Mouse (Mus musculus) liver, postnatal 0 days (tissue): ENCODE data around the gene Olfr373. TPM values are rescaled to one million over a fixed set of nuclear protein-coding genes. Genes with fewer than 3 reads are reported as not detected.

Source experiments
- ATAC-seq: fragments of 200-750 bp; cut with Nextera tagmentation; 2 replicates; pipeline ENCODE4 v1.8.0; 2017; ENCODE audit warnings: mild to moderate bottlenecking, moderate library complexity
- DNase-seq: peaks from one replicate; pipeline ENCODE4 v3.0.0-alpha.2; 2016
- H3K27ac ChIP-seq: fragments of 300-500 bp; sonication (generic); 2 replicates; pipeline ENCODE4 v1.5.1; 2014; ENCODE audit warnings: antibody characterized with exemption, moderate library complexity, mild to moderate bottlenecking, low read depth
- H3K27me3 ChIP-seq: fragments of 300-500 bp; sonication (generic); 2 replicates; pipeline ENCODE4 v1.6.1; 2014; ENCODE audit warnings: low read length, control low read depth, mixed read lengths; ENCODE audit not compliant: insufficient read depth
- H3K36me3 ChIP-seq: fragments of 300-500 bp; sonication (generic); replicated peaks from 2 replicates; pipeline ENCODE4 v1.6.1; 2014; ENCODE audit warnings: mild to moderate bottlenecking, control low read depth, low read length, moderate library complexity, mixed read lengths; ENCODE audit not compliant: insufficient read depth
- H3K4me1 ChIP-seq: fragments of 300-500 bp; sonication (generic); 2 replicates; pipeline ENCODE4 v1.6.1; 2014; ENCODE audit warnings: antibody characterized with exemption, mild to moderate bottlenecking, control low read depth; ENCODE audit not compliant: insufficient read depth
- H3K4me2 ChIP-seq: fragments of 300-500 bp; sonication (generic); 2 replicates; pipeline ENCODE4 v1.6.1; 2014; ENCODE audit warnings: low read depth, mild to moderate bottlenecking, low read length, moderate library complexity, mixed read lengths
- H3K4me3 ChIP-seq: fragments of 300-500 bp; sonication (generic); 2 replicates; pipeline ENCODE4 v1.5.1; 2014; ENCODE audit warnings: low read depth, low read length
- H3K9ac ChIP-seq: fragments of 300-500 bp; sonication (generic); replicated peaks from 2 replicates; pipeline ENCODE4 v1.6.1; 2014; ENCODE audit warnings: mild to moderate bottlenecking, moderate library complexity
- H3K9me3 ChIP-seq: fragments of 300-500 bp; sonication (generic); 2 replicates; pipeline ENCODE4 v1.6.1; 2016; ENCODE audit warnings: mild to moderate bottlenecking, control low read depth, low read length, mixed read lengths
- CTCF ChIP-seq: sonication (generic); IDR thresholded peaks from 2 replicates; pipeline ENCODE4 v1.5.1; 2016; ENCODE audit warnings: antibody characterized with exemption, low read depth
- EP300 ChIP-seq: IDR thresholded peaks from 2 replicates; pipeline ENCODE4 v1.6.1; 2016; ENCODE audit warnings: antibody characterized with exemption, low read depth, mild to moderate bottlenecking
- WGBS: fragments of 180-500 bp; shearing (Covaris S2); extraction: QIAGEN DNeasy Blood & Tissue Kit; methylation state at CpG from one replicate; pipeline ENCODE4 v1.1.7; 2014; ENCODE audit not compliant: insufficient replicate concordance; 5-methylcytosine and 5-hydroxymethylcytosine counted together
- polyA plus RNA-seq: library from polyadenylated mRNA; unstranded; fragments of >200 nt; fragmentation: Nextera tagmentation; extraction: Ambion mirVana; gene quantifications from 2 replicates; pipeline ENCODE4 v1.2.1, GENCODE M21; 2015

Olfr373 gene
- polyA plus RNA-seq, 1 experiment from 2014 or later: not detected

DNA sequence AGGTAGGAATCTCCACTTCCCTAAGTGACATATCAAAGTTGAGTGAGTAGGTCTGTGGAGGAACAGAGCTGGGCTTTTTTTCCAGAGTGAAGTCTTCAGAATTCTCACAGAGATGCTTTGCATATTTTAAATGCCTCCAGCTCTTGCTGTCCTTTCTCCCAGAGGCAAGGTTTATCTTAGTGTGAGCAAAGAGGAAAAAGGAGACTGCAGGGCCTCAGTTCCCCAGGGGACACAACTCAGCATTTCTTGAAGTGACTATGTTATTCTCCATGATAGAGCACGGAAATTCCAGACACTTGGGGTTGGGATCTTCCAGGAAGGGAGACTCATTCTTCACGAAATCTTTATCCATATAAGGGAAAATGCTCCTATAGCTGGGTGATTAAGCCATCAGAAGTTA is 64.3 kb downstream of the Olfr373 start:
- Histone ChIP-seq H3K27me3 (no peaks in the 10 kb centered on the region), H3K4me1 (peaks cover 15% of the 10 kb centered on the region), H3K36me3 (peaks cover 66% of the 10 kb centered on the region), H3K4me3 (no peak overlapping the region), H3K9me3 (no peaks in the 10 kb centered on the region), H3K4me2 (no peak overlapping the region), H3K27ac (no peak overlapping the region), H3K9ac (no peak overlapping the region)
- ATAC-seq: no peak
- DNase-seq: no peak
- WGBS: 53% methylated on average over 2 of the region's 2 CpGs
- TF ChIP-seq EP300 (no peak; the same call in 1 of the 2 replicates), CTCF (no peak)

DNA sequence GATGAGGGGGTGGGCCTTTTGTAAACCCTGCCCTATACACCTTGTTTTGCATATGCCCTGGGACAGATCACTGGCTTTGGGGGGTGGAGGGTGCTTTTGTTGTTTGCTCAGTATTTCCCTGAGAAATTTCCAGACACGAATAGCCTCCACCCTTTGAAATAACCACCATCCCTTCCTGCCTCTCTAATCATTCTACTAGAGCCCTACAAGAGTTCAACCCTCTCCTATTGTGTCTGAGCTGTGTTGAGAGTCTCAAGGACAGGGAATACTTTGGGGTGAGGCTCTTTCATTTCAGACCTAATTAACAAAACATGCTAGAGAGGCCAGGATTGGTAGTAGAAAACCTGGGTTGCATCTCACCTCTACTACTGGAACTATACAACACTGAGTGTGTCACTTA is 66.1 kb downstream of the Olfr373 start:
- Histone ChIP-seq H3K27me3 (no peaks in the 10 kb centered on the region), H3K9ac (no peak overlapping the region), H3K4me1 (peaks cover 15% of the 10 kb centered on the region), H3K36me3 (peaks cover 63% of the 10 kb centered on the region), H3K27ac (no peak overlapping the region), H3K9me3 (no peaks in the 10 kb centered on the region), H3K4me2 (no peak overlapping the region), H3K4me3 (no peak overlapping the region)
- ATAC-seq (no peak), DNase-seq (no peak)
- TF ChIP-seq EP300 (no peak), CTCF (no peak)
- WGBS: 70% methylated on average over 1 of the region's 1 CpGs

DNA sequence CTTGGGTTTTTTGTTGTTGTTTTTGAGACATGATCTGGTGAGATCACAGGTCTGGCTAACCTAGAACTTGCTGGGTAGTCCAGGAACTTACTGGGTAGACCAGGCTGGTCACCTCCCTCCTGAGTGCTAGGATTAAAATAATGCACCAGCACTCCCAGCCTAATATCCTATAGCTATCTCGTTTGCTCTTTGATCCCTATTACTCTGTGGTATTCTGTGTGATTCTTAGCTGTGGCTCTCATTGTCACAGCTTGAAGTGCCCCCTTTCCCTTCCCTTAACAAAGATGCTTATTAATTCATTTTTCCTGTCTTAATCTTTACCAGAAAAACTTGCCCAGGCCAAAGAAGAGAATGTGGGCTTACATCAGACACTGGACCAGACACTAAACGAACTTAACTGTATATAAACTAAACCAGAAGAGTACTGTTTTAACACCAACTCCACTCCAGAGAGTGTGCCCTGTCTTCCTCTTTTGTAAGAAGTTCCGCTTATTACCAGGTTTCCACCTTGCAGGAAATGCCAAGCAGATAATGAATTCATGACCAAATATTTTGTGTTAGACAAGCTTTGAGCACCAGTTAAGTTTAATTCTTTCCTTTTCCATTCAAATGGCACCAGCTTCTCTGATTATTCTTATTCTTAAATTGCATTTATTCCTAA is 68.6 kb downstream of the Olfr373 start:
- H3K9ac ChIP-seq: no peak overlapping the region
- no peak overlapping the region for H3K4me3 ChIP-seq
- DNase-seq (no peak), ATAC-seq (no peak)
- H3K27me3 ChIP-seq: no peaks in the 10 kb centered on the region
- H3K4me2 ChIP-seq: no peak overlapping the region
- 46% methylated on average over 3 of the region's 3 CpGs for WGBS
- no peaks in the 10 kb centered on the region for H3K9me3 ChIP-seq
- H3K27ac ChIP-seq: peak overlapping the region; percentile 34; the same call in 1 of the 2 replicates
- TF ChIP-seq EP300 (no peak), CTCF (no peak)
- peaks cover 49% of the 10 kb centered on the region for H3K36me3 ChIP-seq
- H3K4me1 ChIP-seq: peaks cover under 1% of the 10 kb centered on the region; the same call in 1 of the 2 replicates

Other genes starting within 250 kb of the Olfr373 start
- gene Zfp709, start 201.2 kb upstream of the Olfr373 start, polyA plus RNA-seq: 1.8 and 1.9 TPM in 2 replicates
- 0.54 and 0.61 TPM in 2 replicates for gene Zfp882, start 174.6 kb upstream of the Olfr373 start, polyA plus RNA-seq
- gene Zfp617, start 174.5 kb upstream of the Olfr373 start, polyA plus RNA-seq: 4.1 and 5.2 TPM in 2 replicates
- 5.0 and 5.6 TPM in 2 replicates for gene Zfp961, start 132.1 kb upstream of the Olfr373 start, polyA plus RNA-seq
- 4.8 and 5.8 TPM in 2 replicates for gene Cyp4f18, start 73.6 kb upstream of the Olfr373 start, polyA plus RNA-seq
- gene Olfr372, start 42.0 kb upstream of the Olfr373 start, polyA plus RNA-seq: not detected in 2 replicates
- gene Olfr374, start 23.9 kb downstream of the Olfr373 start, polyA plus RNA-seq: not detected in 2 replicates
- 80.0 and 86.6 TPM in 2 replicates for gene Tpm4, start 51.8 kb downstream of the Olfr373 start, polyA plus RNA-seq
- gene Rab8a, start 78.0 kb downstream of the Olfr373 start, polyA plus RNA-seq: 57.3 and 58.1 TPM in 2 replicates
- gene Hsh2d, start 106.5 kb downstream of the Olfr373 start, polyA plus RNA-seq: 0.59 and 0.68 TPM in 2 replicates
- not detected in 2 replicates for gene Cib3, start 129.7 kb downstream of the Olfr373 start, polyA plus RNA-seq
- gene Gm11034, start 130.5 kb downstream of the Olfr373 start, polyA plus RNA-seq: not detected in 2 replicates
- 27.5 and 28.4 TPM in 2 replicates for gene Fam32a, start 136.6 kb downstream of the Olfr373 start, polyA plus RNA-seq
- gene Ap1m1, start 156.8 kb downstream of the Olfr373 start, polyA plus RNA-seq: 40.7 and 41.7 TPM in 2 replicates
- gene Gm10282, start 222.1 kb downstream of the Olfr373 start, polyA plus RNA-seq: 6.3 and 6.4 TPM in 2 replicates
- 5.6 and 7.4 TPM in 2 replicates for gene Klf2, start 235.9 kb downstream of the Olfr373 start, polyA plus RNA-seq